Mouse (Mus musculus): ENCODE results near the gene Scfd2. TPM values are rescaled to one million over a fixed set of nuclear protein-coding genes. Genes with fewer than 3 reads are reported as not detected.

Gene Scfd2
- polyA plus RNA-seq, 1 experiment from 2014 or later: 3.7 TPM

- H3K79me2 ChIP-seq (ENCODE audit: inconsistent target): no peaks in the 10 kb centered on the region
- no peak overlapping the region for H3K27ac ChIP-seq
- H3K36me3 ChIP-seq (ENCODE audit: inconsistent target): no peaks in the 10 kb centered on the region
- 94% methylated on average over 7 of the region's 7 CpGs for WGBS (ENCODE audit: missing documents)
- H3K4me3 ChIP-seq (ENCODE audit: inconsistent target): no peak overlapping the region
Observed at GRCm38 (mm10) chr5:74278428-74278827, 253.1 kb downstream of the Scfd2 start.

- 6% methylated on average over 3 of the region's 3 CpGs for WGBS (ENCODE audit: missing documents)
- Histone ChIP-seq H3K36me3 (ENCODE audit: inconsistent target) (no peaks in the 10 kb centered on the region), H3K27ac (no peak overlapping the region), H3K79me2 (ENCODE audit: inconsistent target) (no peaks in the 10 kb centered on the region), H3K4me3 (ENCODE audit: inconsistent target) (no peak overlapping the region)
Observed at GRCm38 (mm10) chr5:74277712-74278111, 253.8 kb downstream of the Scfd2 start.

GRCm38 (mm10) chr5:74277216-74277615, 254.3 kb downstream of the Scfd2 start:
- 95% methylated on average over 5 of the region's 5 CpGs for WGBS (ENCODE audit: missing documents)
- Histone ChIP-seq H3K4me3 (ENCODE audit: inconsistent target) (no peak overlapping the region), H3K27ac (no peak overlapping the region), H3K79me2 (ENCODE audit: inconsistent target) (no peaks in the 10 kb centered on the region), H3K36me3 (ENCODE audit: inconsistent target) (no peaks in the 10 kb centered on the region)

GRCm38 (mm10) chr5:74273313-74273712, 258.2 kb downstream of the Scfd2 start:
- no peaks in the 10 kb centered on the region for H3K79me2 ChIP-seq (ENCODE audit: inconsistent target)
- no peak overlapping the region for H3K4me3 ChIP-seq (ENCODE audit: inconsistent target)
- WGBS (ENCODE audit: missing documents): 87% methylated on average over 3 of the region's 3 CpGs
- no peak overlapping the region for H3K27ac ChIP-seq
- H3K36me3 ChIP-seq (ENCODE audit: inconsistent target): no peaks in the 10 kb centered on the region

GRCm38 (mm10) chr5:74267736-74268369, 263.7 kb downstream of the Scfd2 start:
- H3K79me2 ChIP-seq (ENCODE audit: inconsistent target): no peaks in the 10 kb centered on the region
- no peak overlapping the region for H3K4me3 ChIP-seq (ENCODE audit: inconsistent target)
- H3K36me3 ChIP-seq (ENCODE audit: inconsistent target): no peaks in the 10 kb centered on the region
- 91% methylated on average over 5 of the region's 5 CpGs for WGBS (ENCODE audit: missing documents)
- no peak overlapping the region for H3K27ac ChIP-seq

GRCm38 (mm10) chr5:74267196-74267595, 264.4 kb downstream of the Scfd2 start:
- WGBS (ENCODE audit: missing documents): 100% methylated on average over 1 of the region's 1 CpGs
- H3K4me3 ChIP-seq (ENCODE audit: inconsistent target): no peak overlapping the region
- H3K36me3 ChIP-seq (ENCODE audit: inconsistent target): no peaks in the 10 kb centered on the region
- H3K79me2 ChIP-seq (ENCODE audit: inconsistent target): no peaks in the 10 kb centered on the region
- H3K27ac ChIP-seq: no peak overlapping the region

- no peak overlapping the region for H3K4me3 ChIP-seq (ENCODE audit: inconsistent target)
- 92% methylated on average over 5 of the region's 5 CpGs for WGBS (ENCODE audit: missing documents)
- H3K27ac ChIP-seq: no peak overlapping the region
- no peaks in the 10 kb centered on the region for H3K79me2 ChIP-seq (ENCODE audit: inconsistent target)
- no peaks in the 10 kb centered on the region for H3K36me3 ChIP-seq (ENCODE audit: inconsistent target)
Observed at GRCm38 (mm10) chr5:74266476-74266819, 265.1 kb downstream of the Scfd2 start.

- no peaks in the 10 kb centered on the region for H3K36me3 ChIP-seq (ENCODE audit: inconsistent target)
- no peaks in the 10 kb centered on the region for H3K79me2 ChIP-seq (ENCODE audit: inconsistent target)
- 91% methylated on average over 13 of the region's 13 CpGs for WGBS (ENCODE audit: missing documents)
- no peak overlapping the region for H3K27ac ChIP-seq
- H3K4me3 ChIP-seq (ENCODE audit: inconsistent target): no peak overlapping the region
Observed at GRCm38 (mm10) chr5:74265601-74266475, 265.7 kb downstream of the Scfd2 start.

GRCm38 (mm10) chr5:74265151-74265550, 266.4 kb downstream of the Scfd2 start:
- no peak overlapping the region for H3K4me3 ChIP-seq (ENCODE audit: inconsistent target)
- WGBS (ENCODE audit: missing documents): 91% methylated on average over 5 of the region's 6 CpGs
- no peaks in the 10 kb centered on the region for H3K79me2 ChIP-seq (ENCODE audit: inconsistent target)
- no peaks in the 10 kb centered on the region for H3K36me3 ChIP-seq (ENCODE audit: inconsistent target)
- H3K27ac ChIP-seq: no peak overlapping the region

GRCm38 (mm10) chr5:74264541-74264940, 267.0 kb downstream of the Scfd2 start:
- H3K27ac ChIP-seq: no peak overlapping the region
- WGBS (ENCODE audit: missing documents): 89% methylated on average over 4 of the region's 4 CpGs
- H3K79me2 ChIP-seq (ENCODE audit: inconsistent target): no peaks in the 10 kb centered on the region
- H3K36me3 ChIP-seq (ENCODE audit: inconsistent target): no peaks in the 10 kb centered on the region
- no peak overlapping the region for H3K4me3 ChIP-seq (ENCODE audit: inconsistent target)

- 97% methylated on average over 6 of the region's 6 CpGs for WGBS (ENCODE audit: missing documents)
- Histone ChIP-seq H3K79me2 (ENCODE audit: inconsistent target) (no peaks in the 10 kb centered on the region), H3K27ac (no peak overlapping the region), H3K4me3 (ENCODE audit: inconsistent target) (no peak overlapping the region), H3K36me3 (ENCODE audit: inconsistent target) (no peaks in the 10 kb centered on the region)
Observed at GRCm38 (mm10) chr5:74261016-74261415, 270.5 kb downstream of the Scfd2 start.

GRCm38 (mm10) chr5:74260378-74260809, 271.2 kb downstream of the Scfd2 start:
- no peaks in the 10 kb centered on the region for H3K36me3 ChIP-seq (ENCODE audit: inconsistent target)
- WGBS (ENCODE audit: missing documents): 65% methylated on average over 9 of the region's 9 CpGs
- H3K79me2 ChIP-seq (ENCODE audit: inconsistent target): no peaks in the 10 kb centered on the region
- H3K27ac ChIP-seq: 0 out of 2 replicates have a peak overlapping the region, but pooled peaks have one; percentile 21
- no peak overlapping the region for H3K4me3 ChIP-seq (ENCODE audit: inconsistent target)

- Histone ChIP-seq H3K27ac (no peak overlapping the region), H3K4me3 (ENCODE audit: inconsistent target) (no peak overlapping the region), H3K79me2 (ENCODE audit: inconsistent target) (no peaks in the 10 kb centered on the region), H3K36me3 (ENCODE audit: inconsistent target) (no peaks in the 10 kb centered on the region)
- WGBS (ENCODE audit: missing documents): 67% methylated on average over 4 of the region's 4 CpGs
Observed at GRCm38 (mm10) chr5:74256705-74257104, 274.9 kb downstream of the Scfd2 start.

GRCm38 (mm10) chr5:74254996-74255395, 276.6 kb downstream of the Scfd2 start:
- H3K36me3 ChIP-seq (ENCODE audit: inconsistent target): no peaks in the 10 kb centered on the region
- no peak overlapping the region for H3K27ac ChIP-seq
- no peak overlapping the region for H3K4me3 ChIP-seq (ENCODE audit: inconsistent target)
- 100% methylated on average over 1 of the region's 1 CpGs for WGBS (ENCODE audit: missing documents)
- no peaks in the 10 kb centered on the region for H3K79me2 ChIP-seq (ENCODE audit: inconsistent target)

- 32% methylated on average over 7 of the region's 7 CpGs for WGBS (ENCODE audit: missing documents)
Observed at GRCm38 (mm10) chr5:74253724-74254328, 277.7 kb downstream of the Scfd2 start.

More at GRCm38 (mm10) chr5:74253724-74254328, 277.7 kb downstream of the Scfd2 start:
- Histone ChIP-seq H3K27ac (peak overlapping the region; percentile 51), H3K36me3 (ENCODE audit: inconsistent target) (no peaks in the 10 kb centered on the region), H3K4me3 (ENCODE audit: inconsistent target) (no peak overlapping the region), H3K79me2 (ENCODE audit: inconsistent target) (no peaks in the 10 kb centered on the region)

All from macrophage (primary cell).